Mouse (Mus musculus) lung, adult 18-20 months (tissue): ENCODE measurements around the gene Myom1.

ENCODE experiments used
- DNase-seq, 2 experiments: peaks; one replicate each; pipeline ENCODE4 v3.0.0; 2022; ENCODE audit warnings: mixed read lengths in 2 of 2

Myom1 gene

GRCm38 (mm10) chr17:71143155-71143554 lies 140.7 kb downstream of the Myom1 start:
- DNase-seq = no peak

- no peak for DNase-seq
Observed at GRCm38 (mm10) chr17:71144322-71145116, 142.1 kb downstream of the Myom1 start.

GRCm38 (mm10) chr17:71145248-71145961 lies 143.0 kb downstream of the Myom1 start:
- no peak for DNase-seq

- DNase-seq = no peak
Observed at GRCm38 (mm10) chr17:71153356-71153755, 150.9 kb downstream of the Myom1 start.

GRCm38 (mm10) chr17:71155271-71155670 lies 152.8 kb downstream of the Myom1 start:
- DNase-seq = no peak

- peak in 1 of 2 experiments; percentile 55 for DNase-seq
Observed at GRCm38 (mm10) chr17:71159152-71159567, 156.7 kb downstream of the Myom1 start.

- DNase-seq = no peak
Observed at GRCm38 (mm10) chr17:71159720-71160119, 157.3 kb downstream of the Myom1 start.

- no peak for DNase-seq
Observed at GRCm38 (mm10) chr17:71160244-71160995, 158.0 kb downstream of the Myom1 start.

- peak; percentile 27 to 52 for DNase-seq
Observed at GRCm38 (mm10) chr17:71164991-71165390, 162.6 kb downstream of the Myom1 start.

GRCm38 (mm10) chr17:71168205-71168815 lies 165.9 kb downstream of the Myom1 start:
- DNase-seq = no peak

GRCm38 (mm10) chr17:71168846-71169245 lies 166.4 kb downstream of the Myom1 start:
- DNase-seq = no peak

- DNase-seq = no peak
Observed at GRCm38 (mm10) chr17:71169639-71170038, 167.2 kb downstream of the Myom1 start.

- DNase-seq = no peak
Observed at GRCm38 (mm10) chr17:71171161-71171560, 168.7 kb downstream of the Myom1 start.
